Mouse (Mus musculus): Measurements from ENCODE around the gene Osbpl8. TPM values are rescaled to one million over a fixed set of nuclear protein-coding genes. Genes with fewer than 3 reads are reported as not detected.
"Not testable (repeated sequence)": the region's sequence is repeated elsewhere in the genome, so short reads cannot be mapped to it uniquely, and the experiment has no call there.

Gene Osbpl8
- polyA plus RNA-seq, 3 experiments from 2014 or later, result 13.7 to 16.3 (median 15.3) TPM

GRCm38 (mm10) chr10:111189022-111189555 lies 24.5 kb downstream of the Osbpl8 start:
- ATAC-seq, result peak; percentile 47

GRCm38 (mm10) chr10:111190110-111190795 lies 25.7 kb downstream of the Osbpl8 start:
- ATAC-seq, result no peak

GRCm38 (mm10) chr10:111193536-111193935 lies 29.0 kb downstream of the Osbpl8 start:
- no peak for ATAC-seq

- ATAC-seq, result no peak
Observed at GRCm38 (mm10) chr10:111196191-111196590, 31.6 kb downstream of the Osbpl8 start.

GRCm38 (mm10) chr10:111198705-111199104 lies 34.2 kb downstream of the Osbpl8 start:
- not testable (repeated sequence) for ATAC-seq

GRCm38 (mm10) chr10:111201120-111201519 lies 36.6 kb downstream of the Osbpl8 start:
- ATAC-seq, result no peak

GRCm38 (mm10) chr10:111201666-111202065 lies 37.1 kb downstream of the Osbpl8 start:
- ATAC-seq, result no peak

GRCm38 (mm10) chr10:111204089-111204488 lies 39.5 kb downstream of the Osbpl8 start:
- ATAC-seq, result no peak

GRCm38 (mm10) chr10:111205421-111205820 lies 40.9 kb downstream of the Osbpl8 start:
- ATAC-seq, result no peak

- no peak for ATAC-seq
Observed at GRCm38 (mm10) chr10:111207386-111207785, 42.8 kb downstream of the Osbpl8 start.

GRCm38 (mm10) chr10:111214084-111214483 lies 49.5 kb downstream of the Osbpl8 start:
- peak; percentile 42 for ATAC-seq

GRCm38 (mm10) chr10:111214696-111215095 lies 50.1 kb downstream of the Osbpl8 start:
- ATAC-seq, result peak; percentile 59

- ATAC-seq, result no peak
Observed at GRCm38 (mm10) chr10:111215572-111215971, 51.0 kb downstream of the Osbpl8 start.

GRCm38 (mm10) chr10:111216111-111216510 lies 51.6 kb downstream of the Osbpl8 start:
- ATAC-seq, result no peak

- ATAC-seq, result no peak
Observed at GRCm38 (mm10) chr10:111222535-111222934, 58.0 kb downstream of the Osbpl8 start.

GRCm38 (mm10) chr10:111223218-111223830 lies 58.8 kb downstream of the Osbpl8 start:
- ATAC-seq, result peak; percentile 22

- ATAC-seq, result no peak
Observed at GRCm38 (mm10) chr10:111224696-111225095, 60.1 kb downstream of the Osbpl8 start.

GRCm38 (mm10) chr10:111226508-111226907 lies 62.0 kb downstream of the Osbpl8 start:
- ATAC-seq, result peak; percentile 84

GRCm38 (mm10) chr10:111232237-111232636 lies 67.7 kb downstream of the Osbpl8 start:
- not testable (repeated sequence) for ATAC-seq

GRCm38 (mm10) chr10:111233476-111234130 lies 69.1 kb downstream of the Osbpl8 start:
- peak; percentile 20 for ATAC-seq

- ATAC-seq, result peak; percentile 91
Observed at GRCm38 (mm10) chr10:111234450-111235288, 70.1 kb downstream of the Osbpl8 start.

GRCm38 (mm10) chr10:111235289-111235570 lies 70.7 kb downstream of the Osbpl8 start:
- no peak for ATAC-seq

GRCm38 (mm10) chr10:111237434-111237833 lies 72.9 kb downstream of the Osbpl8 start:
- ATAC-seq, result no peak

Data from inflammation-experienced regulatory T-cells, adult 6 months (primary cell).